Mouse (Mus musculus) myocyte (in vitro differentiated cells): ENCODE results near the gene Adamts6. TPM values are rescaled to one million over a fixed set of nuclear protein-coding genes. Genes with fewer than 3 reads are reported as not detected.
A peak's percentile ranks its signal among the peaks of the same experiment; 100 is the strongest.

Source experiments
- H3K27me3 ChIP-seq: one replicate; pipeline ENCODE4 v1.6.1; 2011; ENCODE audit not compliant: control insufficient read depth, insufficient read depth, insufficient read length
- H3K36me3 ChIP-seq: one replicate; pipeline ENCODE4 v1.6.1; 2011; ENCODE audit not compliant: control insufficient read depth, insufficient read depth
- H3K4me2 ChIP-seq: one replicate; pipeline ENCODE4 v1.6.1; 2011; ENCODE audit warnings: low read depth, control low read depth
- H3K4me3 ChIP-seq: one replicate; pipeline ENCODE4 v1.5.1; 2011; ENCODE audit warnings: mild to moderate bottlenecking, control low read depth, moderate library complexity
- H3K79me2 ChIP-seq: one replicate; pipeline ENCODE4 v1.6.1; 2011; ENCODE audit not compliant: control insufficient read depth, insufficient read depth
- H3ac ChIP-seq: one replicate; pipeline ENCODE4 v1.6.1; 2011; ENCODE audit not compliant: control insufficient read depth, insufficient read length
- CEBPB ChIP-seq: IDR thresholded peaks from 2 replicates; pipeline ENCODE4 v1.6.1; 2011; ENCODE audit warnings: mild to moderate bottlenecking, moderate library complexity; ENCODE audit not compliant: poor library complexity, insufficient read depth, severe bottlenecking
- E2F4 ChIP-seq: IDR thresholded peaks from one replicate; pipeline ENCODE4 v1.6.1; 2011; ENCODE audit warnings: mild to moderate bottlenecking, control low read depth, moderate library complexity; ENCODE audit not compliant: insufficient read depth
- MAX ChIP-seq: IDR thresholded peaks from one replicate; pipeline ENCODE4 v1.6.1; 2011; ENCODE audit warnings: low read depth, mild to moderate bottlenecking, control low read depth
- MYOD1 ChIP-seq, 3 experiments: IDR thresholded peaks; one replicate each; pipeline ENCODE4 v1.6.1; 2011; ENCODE audit warnings: control low read depth in 2 of 3, low read depth in 2 of 3, mild to moderate bottlenecking in 2 of 3, moderate library complexity in 1 of 3; ENCODE audit not compliant: insufficient read length in 2 of 3, control insufficient read depth in 1 of 3
- MYOG ChIP-seq, 3 experiments: IDR thresholded peaks; one replicate each; pipeline ENCODE4 v1.6.1; 2011; ENCODE audit warnings: control low read depth in 2 of 3, low read depth in 2 of 3, mild to moderate bottlenecking in 2 of 3; ENCODE audit not compliant: insufficient read length in 2 of 3, control insufficient read depth in 1 of 3, insufficient read depth in 1 of 3
- POLR2A ChIP-seq: IDR thresholded peaks from one replicate; pipeline ENCODE4 v1.6.1; 2011; ENCODE audit warnings: low read depth, mild to moderate bottlenecking, control low read depth, moderate library complexity; ENCODE audit not compliant: insufficient read length
- POLR2AphosphoS2 ChIP-seq: IDR thresholded peaks from one replicate; pipeline ENCODE4 v1.6.1; 2011; ENCODE audit warnings: low read depth, control low read depth; ENCODE audit not compliant: insufficient read length
- REST ChIP-seq: IDR thresholded peaks from one replicate; pipeline ENCODE4 v1.6.1; 2011; ENCODE audit warnings: mild to moderate bottlenecking, control low read depth, moderate library complexity; ENCODE audit not compliant: insufficient read depth, insufficient read length
- SRF ChIP-seq: IDR thresholded peaks from one replicate; pipeline ENCODE4 v1.6.1; 2011; ENCODE audit warnings: low read depth; ENCODE audit not compliant: control insufficient read depth, insufficient read length
- TCF12 ChIP-seq: IDR thresholded peaks from one replicate; pipeline ENCODE4 v1.6.1; 2011; ENCODE audit warnings: mild to moderate bottlenecking, control low read depth; ENCODE audit not compliant: poor library complexity, insufficient read depth, severe bottlenecking
- TCF3 ChIP-seq: IDR thresholded peaks from one replicate; pipeline ENCODE4 v1.6.1; 2011; ENCODE audit warnings: low read depth, control low read depth; ENCODE audit not compliant: insufficient read length
- USF1 ChIP-seq: IDR thresholded peaks from one replicate; pipeline ENCODE4 v1.6.1; 2011; ENCODE audit warnings: low read depth, mild to moderate bottlenecking, control low read depth, moderate library complexity
- polyA plus RNA-seq: library from polyadenylated mRNA; unstranded; fragments of >200 nt; fragmentation: generic; extraction: Trizol; gene quantifications from one replicate; pipeline ENCODE4 v1.2.1, GENCODE M21; 2012; ENCODE audit warnings: missing spikeins

The Adamts6 gene
- polyA plus RNA-seq, 1 experiment, result 2.0 TPM

DNA sequence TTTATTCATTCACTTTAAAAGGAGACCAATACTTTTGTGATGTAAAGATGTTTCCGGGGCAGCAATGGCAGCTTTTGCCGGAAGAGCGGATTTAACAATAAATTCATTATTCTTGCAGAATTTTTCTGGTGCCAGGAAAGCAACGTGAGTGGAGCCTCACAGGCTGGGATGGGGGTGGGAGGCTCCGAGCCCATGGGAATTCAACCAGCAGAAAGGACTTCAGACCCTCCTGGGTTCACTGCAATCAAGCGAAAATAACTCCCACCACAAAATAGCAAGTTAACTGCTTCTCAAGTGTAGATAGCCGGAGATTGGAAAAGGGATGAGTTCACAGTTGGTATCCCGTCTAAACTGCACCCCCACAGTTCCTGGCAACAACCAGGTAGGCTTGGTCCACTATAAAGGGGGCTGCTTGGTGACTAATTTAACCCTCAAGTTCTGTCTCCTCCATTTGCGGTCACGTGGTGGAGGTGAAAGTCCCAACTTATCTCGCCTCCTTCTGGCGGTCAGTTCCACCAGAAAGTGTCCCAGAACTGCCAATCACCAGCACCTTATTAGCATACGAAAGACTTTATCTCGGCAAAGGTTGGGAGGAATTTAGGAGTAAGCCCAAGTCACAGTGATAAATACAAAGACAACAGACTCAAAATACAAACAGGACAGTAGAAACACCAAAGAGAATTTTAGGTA is 231.5 kb downstream of the Adamts6 start:
- H3K27me3 ChIP-seq, result no peaks in the 10 kb centered on the region
- H3K4me2 ChIP-seq, result no peak overlapping the region
- no peak overlapping the region for H3ac ChIP-seq
- H3K36me3 ChIP-seq, result no peaks in the 10 kb centered on the region
- no peaks in the 10 kb centered on the region for H3K79me2 ChIP-seq
- no peak overlapping the region for H3K4me3 ChIP-seq
- no peak for TF ChIP-seq TCF12
- no peak for TF ChIP-seq USF1
- TF ChIP-seq MYOD1 (IDR thresholded peaks at IDR 0.05; ENCODE audit: control insufficient read depth in 1 of 3, insufficient read length in 2 of 3, low read depth in 2 of 3), result no peak
- TF ChIP-seq CEBPB, result no peak
- TF ChIP-seq E2F4, result no peak
- TF ChIP-seq POLR2A, result no peak
- no peak for TF ChIP-seq MAX

DNA sequence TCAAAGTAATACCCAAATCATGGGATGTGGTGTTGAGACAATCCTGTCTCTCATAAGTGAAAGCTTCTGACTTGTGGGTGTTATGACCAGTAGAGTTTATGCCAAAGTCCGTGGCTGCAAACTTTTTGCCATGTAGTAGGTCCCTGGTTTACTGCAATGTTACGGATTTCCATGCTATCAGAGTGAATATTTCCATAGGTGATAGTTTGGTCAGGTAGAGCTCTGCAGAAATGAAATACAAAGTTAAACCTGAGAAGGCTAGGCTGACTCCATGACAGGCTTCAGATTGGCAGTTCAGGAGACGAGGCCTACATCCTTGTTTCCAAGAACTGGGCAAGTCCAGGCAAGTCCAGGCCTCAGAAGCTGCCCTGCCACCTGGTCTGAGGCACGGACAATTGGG is 232.3 kb downstream of the Adamts6 start:
- Histone ChIP-seq H3K4me3 (no peak overlapping the region), H3K4me2 (no peak overlapping the region), H3K27me3 (no peaks in the 10 kb centered on the region), H3K36me3 (no peaks in the 10 kb centered on the region), H3K79me2 (no peaks in the 10 kb centered on the region), H3ac (no peak overlapping the region)
- TF ChIP-seq USF1, result no peak
- TF ChIP-seq MYOG (IDR thresholded peaks at IDR 0.05; ENCODE audit: control insufficient read depth in 1 of 3, insufficient read depth in 1 of 3, insufficient read length in 2 of 3, low read depth in 2 of 3), result no peak
- TF ChIP-seq MYOD1 (IDR thresholded peaks at IDR 0.05; ENCODE audit: control insufficient read depth in 1 of 3, insufficient read length in 2 of 3, low read depth in 2 of 3), result no peak
- no peak for TF ChIP-seq TCF3
- no peak for TF ChIP-seq CEBPB
- no peak for TF ChIP-seq E2F4
- no peak for TF ChIP-seq TCF12
- no peak for TF ChIP-seq MAX
- no peak for TF ChIP-seq POLR2A
- no peak for TF ChIP-seq REST
- no peak for TF ChIP-seq SRF
- TF ChIP-seq POLR2AphosphoS2, result no peak

DNA sequence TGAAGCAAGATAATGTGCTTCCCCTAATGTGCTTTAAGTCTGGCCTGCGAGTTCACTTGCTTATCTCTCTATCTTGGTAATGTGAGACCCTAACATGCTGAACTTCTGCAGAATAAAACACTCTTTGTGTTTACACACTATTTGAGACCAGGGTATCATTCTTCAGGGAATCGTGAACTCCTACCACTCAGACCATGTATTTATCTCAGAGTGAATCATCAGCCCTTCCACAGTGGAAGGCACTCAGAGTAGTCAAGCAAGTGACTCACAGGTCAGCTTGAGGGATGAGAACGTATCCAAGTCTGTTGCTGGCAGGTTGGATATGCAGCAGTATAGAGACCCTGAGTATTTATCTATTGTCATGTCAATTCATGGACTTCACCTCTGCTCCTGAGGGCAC is 232.8 kb downstream of the Adamts6 start:
- H3K36me3 ChIP-seq, result no peaks in the 10 kb centered on the region
- no peak overlapping the region for H3K4me3 ChIP-seq
- no peak overlapping the region for H3ac ChIP-seq
- H3K4me2 ChIP-seq, result no peak overlapping the region
- TF ChIP-seq TCF12 (no peak), E2F4 (no peak), SRF (no peak), REST (no peak), TCF3 (no peak)
- H3K79me2 ChIP-seq, result no peaks in the 10 kb centered on the region
- H3K27me3 ChIP-seq, result no peaks in the 10 kb centered on the region

DNA sequence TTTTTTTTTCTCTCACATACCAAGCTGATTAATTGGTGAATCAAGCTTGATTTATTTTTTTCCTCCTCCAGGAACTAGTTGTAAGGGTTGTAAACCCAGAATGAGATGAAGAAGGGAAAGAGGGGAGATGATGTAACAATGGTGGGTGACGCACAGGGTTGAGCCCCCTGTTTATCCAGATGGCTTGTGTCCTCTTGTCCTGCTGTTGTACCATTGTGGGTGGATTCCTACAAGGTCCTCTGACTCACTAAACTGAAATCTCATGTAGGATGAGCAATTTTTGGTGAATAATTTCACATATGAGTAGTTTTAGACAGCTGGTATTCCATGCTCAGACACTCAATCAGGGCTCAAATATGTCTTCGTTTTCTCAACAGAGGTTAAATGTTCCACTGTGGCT is 233.9 kb downstream of the Adamts6 start:
- Histone ChIP-seq H3K4me3 (no peak overlapping the region), H3K4me2 (peak overlapping the region; percentile 2), H3K79me2 (no peaks in the 10 kb centered on the region), H3ac (no peak overlapping the region), H3K27me3 (no peaks in the 10 kb centered on the region), H3K36me3 (no peaks in the 10 kb centered on the region)
- no peak for TF ChIP-seq SRF
- no peak for TF ChIP-seq TCF3
- no peak for TF ChIP-seq TCF12
- no peak for TF ChIP-seq MYOG (IDR thresholded peaks at IDR 0.05; ENCODE audit: control insufficient read depth in 1 of 3, insufficient read depth in 1 of 3, insufficient read length in 2 of 3, low read depth in 2 of 3)
- no peak for TF ChIP-seq E2F4
- no peak for TF ChIP-seq POLR2AphosphoS2
- TF ChIP-seq REST, result no peak
- TF ChIP-seq MAX, result no peak
- TF ChIP-seq CEBPB, result peak; percentile 75
- no peak for TF ChIP-seq POLR2A
- TF ChIP-seq MYOD1 (IDR thresholded peaks at IDR 0.05; ENCODE audit: control insufficient read depth in 1 of 3, insufficient read length in 2 of 3, low read depth in 2 of 3), result peak in 1 of 3 experiments; percentile 48
- no peak for TF ChIP-seq USF1

DNA sequence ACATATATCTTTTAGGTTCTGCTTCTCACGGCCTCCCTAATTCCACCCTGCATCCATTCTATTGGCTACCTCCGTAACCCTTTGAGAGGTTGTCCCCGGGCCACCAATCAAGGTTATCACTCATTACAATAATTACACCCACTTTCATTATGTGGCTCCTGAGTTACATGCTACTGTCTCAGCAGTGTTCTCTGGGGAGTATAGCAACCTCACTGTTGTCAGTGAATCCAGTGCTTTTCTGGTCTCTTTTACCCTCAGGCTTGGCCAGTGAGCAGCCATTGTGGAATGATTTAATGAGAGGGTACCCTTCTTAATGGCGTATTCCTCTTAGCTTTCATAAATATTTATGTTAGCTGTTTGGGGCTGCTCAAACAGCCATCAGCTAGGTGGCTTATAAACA is 238.0 kb downstream of the Adamts6 start:
- Histone ChIP-seq H3ac (no peak overlapping the region), H3K79me2 (no peaks in the 10 kb centered on the region), H3K27me3 (no peaks in the 10 kb centered on the region), H3K36me3 (no peaks in the 10 kb centered on the region), H3K4me3 (no peak overlapping the region), H3K4me2 (no peak overlapping the region)
- TF ChIP-seq MYOD1 (IDR thresholded peaks at IDR 0.05; ENCODE audit: control insufficient read depth in 1 of 3, insufficient read length in 2 of 3, low read depth in 2 of 3) (no peak), SRF (no peak), USF1 (no peak), TCF12 (no peak), POLR2A (no peak), MAX (no peak), E2F4 (no peak), TCF3 (no peak)
